Mouse (Mus musculus): ENCODE measurements around the gene Tnfaip8l2. TPM values are rescaled to one million over a fixed set of nuclear protein-coding genes. Genes with fewer than 3 reads are reported as not detected.

The Tnfaip8l2 gene
- polyA plus RNA-seq, 1 experiment from 2014 or later: 4.0 TPM

DNA sequence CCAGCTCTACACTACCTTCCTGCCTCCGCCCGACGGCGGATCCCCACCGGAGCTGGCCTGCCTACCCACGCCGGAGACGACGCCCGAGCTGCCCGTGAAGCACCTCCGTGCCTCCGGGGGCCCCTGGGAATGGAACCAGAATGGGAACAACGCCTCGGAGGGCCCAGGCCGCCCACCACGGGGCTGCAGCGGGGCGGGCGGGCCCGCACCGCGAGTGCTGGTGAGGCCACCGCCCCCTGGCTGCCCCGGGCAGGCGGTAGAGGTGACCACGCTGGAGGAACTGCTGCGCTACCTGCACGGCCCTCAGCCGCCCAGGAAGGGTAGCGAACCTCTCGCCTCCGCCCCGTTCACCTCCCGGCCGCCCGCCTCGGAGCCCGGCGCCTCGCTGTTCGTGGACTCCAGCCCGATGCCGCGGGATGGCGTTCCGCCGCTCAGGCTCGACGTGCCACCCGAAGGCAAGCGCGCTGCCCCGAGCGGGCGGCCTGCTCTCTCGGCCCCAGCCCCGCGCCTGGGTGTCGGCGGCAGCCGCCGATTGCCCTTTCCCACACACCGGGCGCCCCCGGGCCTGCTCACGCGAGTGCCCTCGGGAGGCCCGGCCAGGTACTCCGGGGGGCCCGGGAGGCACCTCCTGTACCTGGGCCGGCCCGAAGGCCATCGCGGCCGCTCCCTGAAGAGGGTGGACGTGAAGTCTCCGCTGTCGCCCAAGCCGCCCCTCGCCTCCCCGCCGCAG, 30.5 kb upstream of the Tnfaip8l2 start:
- H3K4me2 ChIP-seq: peak overlapping the region; percentile 63
- peaks cover 17% of the 10 kb centered on the region for H3K4me1 ChIP-seq
- ATAC-seq (ENCODE audit: borderline replicate concordance, extremely low read depth, low FRiP score, low TSS enrichment): no peak; the same call in 1 of the 2 replicates
- H3K27me3 ChIP-seq: peaks cover 38% of the 10 kb centered on the region
- no peak overlapping the region for H3K9ac ChIP-seq
- H3K9me3 ChIP-seq: no peaks in the 10 kb centered on the region
- H3K4me3 ChIP-seq: peak overlapping the region; percentile 31
- H3K27ac ChIP-seq: no peak overlapping the region
- peaks cover 10% of the 10 kb centered on the region for H3K36me3 ChIP-seq
- WGBS: 27% methylated on average over 82 of the region's 84 CpGs

DNA sequence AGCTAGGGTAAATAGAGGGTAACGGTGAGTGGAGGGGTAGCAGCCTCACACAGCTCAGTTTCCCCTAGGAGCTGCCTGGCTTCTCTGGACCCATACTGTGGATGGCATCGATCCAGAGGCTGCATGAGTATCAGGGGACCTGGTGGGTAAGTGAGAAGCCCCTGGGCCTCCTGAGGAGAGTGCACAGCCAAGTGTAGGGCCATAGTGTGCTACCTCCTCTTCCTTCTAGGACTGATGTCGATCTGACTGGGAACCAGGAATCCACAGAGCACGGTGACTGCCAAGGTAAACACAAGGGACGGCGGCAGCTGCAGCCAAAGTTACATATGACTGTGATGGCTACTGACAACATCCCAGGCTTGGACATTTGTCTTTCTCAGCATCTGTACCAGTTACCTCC, 28.9 kb upstream of the Tnfaip8l2 start:
- Histone ChIP-seq H3K4me2 (no peak overlapping the region), H3K4me3 (no peak overlapping the region), H3K27me3 (peaks cover 38% of the 10 kb centered on the region), H3K9me3 (no peaks in the 10 kb centered on the region), H3K9ac (no peak overlapping the region), H3K4me1 (peaks cover 17% of the 10 kb centered on the region), H3K27ac (no peak overlapping the region), H3K36me3 (peaks cover 11% of the 10 kb centered on the region)
- ATAC-seq (ENCODE audit: borderline replicate concordance, extremely low read depth, low FRiP score, low TSS enrichment): no peak
- WGBS: 62% methylated on average over 6 of the region's 6 CpGs

DNA sequence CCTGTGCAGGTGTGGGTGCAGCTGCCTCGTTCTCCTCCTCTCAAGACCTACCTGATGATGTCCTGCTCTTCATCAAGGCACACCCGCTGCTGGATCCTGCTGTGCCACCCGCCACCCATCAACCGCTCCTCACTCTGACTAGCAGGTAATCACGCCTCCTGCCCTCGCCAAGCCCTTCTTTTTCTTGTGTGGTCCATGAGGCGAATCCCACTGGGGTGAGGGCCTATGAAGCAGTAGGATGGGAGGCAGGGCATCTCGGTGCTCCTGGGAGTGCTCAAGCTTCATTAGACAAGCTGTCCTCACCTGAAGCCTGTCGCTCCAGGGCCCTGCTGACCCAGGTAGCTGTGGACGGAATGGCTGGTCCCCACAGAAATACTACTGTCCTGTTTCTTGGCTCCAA, 27.8 kb upstream of the Tnfaip8l2 start:
- Histone ChIP-seq H3K9me3 (no peaks in the 10 kb centered on the region), H3K9ac (no peak overlapping the region), H3K4me1 (peaks cover 17% of the 10 kb centered on the region), H3K4me2 (no peak overlapping the region), H3K27me3 (peaks cover 38% of the 10 kb centered on the region), H3K4me3 (no peak overlapping the region), H3K36me3 (peaks cover 14% of the 10 kb centered on the region), H3K27ac (no peak overlapping the region)
- no peak for ATAC-seq (ENCODE audit: borderline replicate concordance, extremely low read depth, low FRiP score, low TSS enrichment)
- WGBS: 92% methylated on average over 10 of the region's 10 CpGs

DNA sequence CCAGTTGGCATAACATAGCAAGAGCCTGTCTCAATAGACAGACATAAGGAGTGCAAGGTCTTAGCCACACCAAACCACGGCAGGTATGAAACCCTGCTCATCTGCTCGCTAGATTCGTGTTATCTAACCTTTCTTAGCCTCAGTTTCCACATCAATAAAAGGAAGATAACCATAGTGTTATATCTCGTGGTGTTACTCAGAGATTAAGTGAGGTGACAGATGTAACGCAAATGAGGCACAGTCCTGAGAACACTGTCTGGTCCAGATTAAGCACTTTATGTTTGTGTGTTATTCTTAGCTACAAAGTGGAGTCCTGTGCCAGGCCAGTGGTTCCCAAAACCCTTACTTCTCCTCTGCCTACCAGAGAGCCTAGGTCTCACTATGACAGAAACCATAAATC, 22.7 kb upstream of the Tnfaip8l2 start:
- H3K27me3 ChIP-seq: no peaks in the 10 kb centered on the region
- no peak overlapping the region for H3K4me2 ChIP-seq
- H3K36me3 ChIP-seq: peaks cover 8% of the 10 kb centered on the region; the same call in 1 of the 2 replicates
- H3K9me3 ChIP-seq: no peaks in the 10 kb centered on the region
- peaks cover 34% of the 10 kb centered on the region for H3K4me1 ChIP-seq
- ATAC-seq (ENCODE audit: borderline replicate concordance, extremely low read depth, low FRiP score, low TSS enrichment): no peak
- WGBS: 77% methylated on average over 5 of the region's 5 CpGs
- H3K9ac ChIP-seq: no peak overlapping the region
- no peak overlapping the region for H3K4me3 ChIP-seq
- H3K27ac ChIP-seq: no peak overlapping the region

DNA sequence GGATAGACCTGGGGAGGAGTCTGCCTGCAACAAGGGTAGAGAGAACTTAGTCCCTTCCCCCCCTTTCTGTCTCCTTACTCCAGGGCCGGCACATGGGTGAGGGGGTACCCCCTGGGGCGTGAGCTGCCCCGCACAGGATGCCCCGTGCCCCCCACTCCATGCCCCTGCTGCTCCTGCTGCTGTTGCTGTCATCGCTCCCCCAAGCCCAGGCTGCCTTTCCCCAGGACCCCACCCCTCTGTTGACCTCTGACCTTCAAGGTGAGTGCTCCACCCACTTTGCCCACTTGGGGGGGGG, 22.0 kb upstream of the Tnfaip8l2 start:
- no peak for ATAC-seq (ENCODE audit: borderline replicate concordance, extremely low read depth, low FRiP score, low TSS enrichment)
- 84% methylated on average over 5 of the region's 5 CpGs for WGBS
- Histone ChIP-seq H3K4me2 (no peak overlapping the region), H3K4me3 (no peak overlapping the region), H3K9me3 (no peaks in the 10 kb centered on the region), H3K4me1 (peaks cover 40% of the 10 kb centered on the region), H3K27ac (no peak overlapping the region), H3K27me3 (no peaks in the 10 kb centered on the region), H3K36me3 (peaks cover 7% of the 10 kb centered on the region; the same call in 1 of the 2 replicates), H3K9ac (no peak overlapping the region)

DNA sequence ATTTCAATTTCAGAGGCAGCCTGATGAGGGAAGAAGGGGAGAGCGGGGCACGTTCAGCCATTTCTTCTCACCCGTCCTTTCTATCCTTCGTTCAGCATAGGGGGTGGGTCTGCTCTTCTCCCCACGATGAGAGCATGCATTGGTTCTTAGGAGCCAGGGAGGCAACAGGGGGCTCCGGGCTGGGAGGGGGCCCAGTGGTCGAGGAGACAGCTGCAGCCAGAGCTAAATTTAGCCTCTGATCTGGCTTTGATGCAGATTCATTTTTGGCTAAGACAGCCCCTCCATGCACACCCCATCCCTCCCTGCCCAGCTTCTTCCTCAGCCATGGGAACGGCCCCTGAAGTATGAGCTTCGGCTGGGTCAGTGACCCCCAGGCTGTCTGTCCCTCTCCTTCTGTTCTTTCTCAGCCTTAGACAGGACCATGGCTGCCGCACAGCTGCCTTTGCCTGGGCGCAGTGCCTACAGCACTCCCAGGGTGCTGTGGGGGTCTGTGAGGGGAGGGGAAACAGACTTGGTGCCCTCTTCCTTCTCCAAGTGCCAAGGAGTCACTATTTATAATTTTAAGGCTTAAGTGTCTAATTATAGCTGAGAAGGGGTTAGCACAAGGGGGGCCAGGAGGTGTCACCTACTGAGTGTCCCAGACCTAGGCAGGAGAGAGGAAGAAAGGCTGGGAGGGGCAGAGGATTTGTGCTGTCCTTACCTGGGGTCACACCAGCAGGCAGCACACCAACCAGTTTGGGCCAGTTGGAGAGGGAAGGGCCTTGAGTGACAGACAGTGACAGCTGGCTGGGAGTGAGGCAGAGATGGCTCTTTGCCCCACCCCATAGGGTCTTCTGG, 21.5 kb upstream of the Tnfaip8l2 start:
- H3K9ac ChIP-seq: no peak overlapping the region
- peak overlapping the region; percentile 18; the same call in 1 of the 2 replicates for H3K4me2 ChIP-seq
- no peak for ATAC-seq (ENCODE audit: borderline replicate concordance, extremely low read depth, low FRiP score, low TSS enrichment)
- H3K4me3 ChIP-seq: no peak overlapping the region
- no peaks in the 10 kb centered on the region for H3K27me3 ChIP-seq
- H3K4me1 ChIP-seq: peaks cover 41% of the 10 kb centered on the region
- 39% methylated on average over 11 of the region's 11 CpGs for WGBS
- H3K27ac ChIP-seq: peak overlapping the region; percentile 44
- H3K36me3 ChIP-seq: peaks cover 4% of the 10 kb centered on the region; the same call in 1 of the 2 replicates
- no peaks in the 10 kb centered on the region for H3K9me3 ChIP-seq

DNA sequence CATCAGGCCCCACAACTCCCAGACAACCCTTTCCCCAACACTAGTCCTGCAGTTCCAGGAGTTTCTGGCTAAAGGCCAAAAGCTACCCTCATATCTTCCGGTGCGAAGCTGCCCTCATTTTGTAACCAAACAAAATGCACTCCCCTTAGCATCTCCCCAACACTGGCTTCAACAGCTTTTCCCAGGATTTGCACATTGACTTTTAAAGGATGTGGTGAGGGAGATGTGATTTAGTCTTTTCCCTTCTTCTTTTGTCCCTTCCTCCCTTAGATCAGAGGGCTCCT, 20.1 kb upstream of the Tnfaip8l2 start:
- Histone ChIP-seq H3K4me3 (no peak overlapping the region), H3K4me1 (peaks cover 41% of the 10 kb centered on the region), H3K27ac (no peak overlapping the region), H3K9ac (no peak overlapping the region), H3K36me3 (peaks cover 4% of the 10 kb centered on the region; the same call in 1 of the 2 replicates), H3K27me3 (no peaks in the 10 kb centered on the region), H3K9me3 (no peaks in the 10 kb centered on the region), H3K4me2 (peak overlapping the region; percentile 97)
- no peak for ATAC-seq (ENCODE audit: borderline replicate concordance, extremely low read depth, low FRiP score, low TSS enrichment)
- 29% methylated on average over 2 of the region's 2 CpGs for WGBS

DNA sequence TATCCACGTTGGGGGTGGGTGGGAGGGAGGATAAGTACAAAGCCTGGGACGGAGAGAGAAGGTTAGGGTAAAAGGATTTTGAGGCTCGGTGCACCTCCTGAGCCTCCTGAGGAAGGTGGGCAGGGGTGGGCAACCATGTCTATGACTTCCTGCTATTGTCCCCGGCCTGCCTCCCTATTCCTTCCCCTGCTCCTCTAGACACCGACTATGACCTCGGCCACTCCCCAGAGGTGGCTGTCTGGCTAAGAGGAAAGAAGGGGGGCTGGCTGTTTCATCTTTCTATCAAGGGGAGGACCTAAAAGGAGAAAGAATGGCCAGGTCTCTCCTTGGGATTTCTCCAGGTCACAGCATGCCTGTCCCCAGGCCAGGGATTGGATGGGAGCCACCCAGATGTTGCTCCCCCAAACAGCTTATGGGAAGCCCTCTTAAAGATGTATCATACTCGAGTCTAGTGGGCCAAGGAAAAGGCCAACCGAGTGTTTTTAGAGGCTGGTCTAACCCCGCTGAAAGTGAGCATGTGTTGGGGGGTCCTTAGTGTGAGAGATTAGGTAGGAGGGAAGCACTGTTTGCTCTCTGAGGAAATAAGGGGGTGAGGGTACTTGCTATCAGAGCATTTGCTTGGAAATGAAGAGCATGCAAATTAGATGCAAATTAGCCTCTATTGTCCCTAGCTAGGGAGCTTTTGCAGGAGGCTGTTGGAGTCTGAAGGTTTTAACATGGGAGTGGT, 19.6 kb upstream of the Tnfaip8l2 start:
- peak overlapping the region; percentile 84 for H3K4me3 ChIP-seq
- no peaks in the 10 kb centered on the region for H3K9me3 ChIP-seq
- H3K4me2 ChIP-seq: peak overlapping the region; percentile 97
- no peak overlapping the region for H3K27ac ChIP-seq
- peak overlapping the region; percentile 68; the same call in 1 of the 2 replicates for H3K9ac ChIP-seq
- no peaks in the 10 kb centered on the region for H3K27me3 ChIP-seq
- H3K36me3 ChIP-seq: peaks cover 4% of the 10 kb centered on the region; the same call in 1 of the 2 replicates
- 9% methylated on average over 9 of the region's 9 CpGs for WGBS
- ATAC-seq (ENCODE audit: borderline replicate concordance, extremely low read depth, low FRiP score, low TSS enrichment): no peak
- peaks cover 41% of the 10 kb centered on the region for H3K4me1 ChIP-seq

DNA sequence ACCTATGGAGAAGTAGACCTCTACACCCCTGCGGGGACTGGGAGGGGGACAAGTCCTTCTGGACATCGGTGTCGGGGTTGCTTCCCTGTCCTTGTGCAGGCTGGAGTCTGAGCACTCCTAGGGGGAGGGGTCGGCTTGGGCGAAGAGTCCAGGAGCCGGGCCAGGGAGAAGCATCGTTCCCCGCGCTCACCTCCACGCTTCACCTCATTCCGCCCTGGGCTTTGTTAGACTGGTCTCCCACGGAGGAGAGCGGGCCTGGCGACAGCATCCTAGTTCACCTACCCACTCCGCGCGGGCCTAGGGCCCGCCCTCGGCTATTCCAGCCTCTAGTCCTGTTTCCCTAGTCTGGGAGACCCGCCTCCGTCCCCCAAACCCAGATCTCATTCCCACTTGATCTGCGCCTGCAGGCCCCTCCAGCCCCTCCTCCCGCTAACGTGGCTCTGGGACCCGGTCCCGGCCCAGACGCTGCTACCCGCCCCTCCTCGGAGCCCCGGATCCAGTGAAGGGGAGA, 18.9 kb upstream of the Tnfaip8l2 start:
- Histone ChIP-seq H3K36me3 (peaks cover 3% of the 10 kb centered on the region; the same call in 1 of the 2 replicates), H3K27ac (no peak overlapping the region), H3K4me1 (peaks cover 41% of the 10 kb centered on the region), H3K9ac (peak overlapping the region; percentile 68), H3K4me2 (peak overlapping the region; percentile 97), H3K27me3 (no peaks in the 10 kb centered on the region), H3K9me3 (no peaks in the 10 kb centered on the region), H3K4me3 (peak overlapping the region; percentile 84)
- 0 out of 2 replicates have a peak, but pooled peaks have one; percentile 7 for ATAC-seq (ENCODE audit: borderline replicate concordance, extremely low read depth, low FRiP score, low TSS enrichment)
- 1% methylated on average over 30 of the region's 30 CpGs for WGBS

DNA sequence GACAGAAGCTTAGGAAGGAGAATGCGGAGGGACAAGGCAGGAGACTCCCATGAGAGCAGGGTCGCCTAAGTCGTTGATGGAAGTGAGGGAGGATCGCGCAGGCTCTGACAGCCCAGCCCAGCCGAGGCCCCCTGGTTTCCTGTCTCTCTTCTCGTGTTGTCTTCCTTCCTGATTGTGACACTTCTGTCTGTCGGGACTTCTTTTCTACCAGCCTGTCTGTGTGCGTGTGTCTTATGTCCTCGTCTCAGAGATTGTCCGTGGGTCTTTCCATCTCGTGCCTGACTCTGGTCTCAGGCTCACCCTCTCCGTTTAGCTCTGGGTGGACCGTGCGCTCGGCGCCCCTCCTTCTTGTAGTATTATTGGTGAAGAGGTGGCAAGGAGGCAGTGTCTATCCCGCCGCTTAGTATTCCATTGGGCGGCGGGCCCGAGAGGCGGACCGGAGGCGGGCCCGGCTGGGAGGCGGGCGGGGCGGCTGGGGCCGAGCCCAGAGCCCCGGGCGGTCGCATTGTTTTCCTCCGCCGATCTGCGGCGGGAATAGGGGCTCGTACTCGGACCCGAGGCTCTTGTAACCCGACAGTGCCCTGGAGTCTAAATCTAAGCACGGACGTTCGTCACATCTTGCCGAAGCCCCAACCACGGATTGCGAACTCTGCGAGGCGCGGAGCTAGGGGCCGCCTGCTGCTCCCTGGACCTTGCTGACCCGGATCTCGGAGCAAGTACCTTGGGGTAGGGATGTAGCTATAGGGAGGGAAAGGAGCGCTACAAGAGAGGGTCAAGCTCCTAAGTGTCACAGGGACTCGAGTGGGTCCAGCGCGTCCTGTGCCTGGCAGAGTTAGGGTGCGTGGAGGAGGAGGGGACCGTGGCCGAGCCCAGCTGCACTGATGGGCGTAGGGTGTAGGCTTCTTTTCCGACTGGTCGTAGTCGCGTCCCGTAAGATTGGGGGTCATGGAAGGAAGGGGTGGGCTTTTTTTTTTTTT, 18.1 kb upstream of the Tnfaip8l2 start, which contains the start of gene Sema6c:
Sema6c (plus strand) TSS at position 471 of the 977 bp plus-strand sequence.
- peak within 1 kb of the TSS; percentile 97 for H3K4me2 ChIP-seq
- H3K27ac ChIP-seq: peak within 1 kb of the TSS; percentile 24; the same call in 1 of the 2 replicates
- no peaks in the 10 kb centered on the region for H3K36me3 ChIP-seq
- H3K9me3 ChIP-seq: no peaks in the 10 kb centered on the region
- H3K4me3 ChIP-seq: peak within 1 kb of the TSS; percentile 84
- under 1% methylated on average over 65 of the region's 66 CpGs for WGBS
- ATAC-seq (ENCODE audit: borderline replicate concordance, extremely low read depth, low FRiP score, low TSS enrichment): peak; percentile 98
- H3K9ac ChIP-seq: peak within 1 kb of the TSS; percentile 68
- H3K4me1 ChIP-seq: peaks cover 41% of the 10 kb centered on the region
- H3K27me3 ChIP-seq: no peaks in the 10 kb centered on the region
